Mouse (Mus musculus) embryonic stem cell, embryonic (primary cell): ENCODE measurements around the gene Intu.

Experiments
- CTCF ChIA-PET, 4 experiments: fragments of 300-600 bp in 2 of 4; fragments of 350-600 bp in 2 of 4; sonication (Branson Sonifier 250); formaldehyde crosslinking; loops; one replicate each; lab custom pipeline; 2022; ENCODE audit warnings: inconsistent platforms in 2 of 4; lab: Charles Lee
- POLR2A ChIA-PET, 4 experiments: fragments of 300-600 bp in 2 of 4; fragments of 350-600 bp in 2 of 4; sonication (Branson Sonifier 250); formaldehyde crosslinking; loops; one replicate each; lab custom pipeline; 2022; ENCODE audit warnings: antibody characterized with exemption in 4 of 4, inconsistent platforms in 1 of 4; lab: Charles Lee

Intu gene

GRCm38 (mm10) chr3:40708655-40709054 lies 177.6 kb downstream of the Intu start, which contains the start of gene Slc25a31:
Gene Slc25a31 (plus strand): TSS chr3:40708855.
- ChIA-PET CTCF (no interaction called here), POLR2A (no interaction called here)

DNA sequence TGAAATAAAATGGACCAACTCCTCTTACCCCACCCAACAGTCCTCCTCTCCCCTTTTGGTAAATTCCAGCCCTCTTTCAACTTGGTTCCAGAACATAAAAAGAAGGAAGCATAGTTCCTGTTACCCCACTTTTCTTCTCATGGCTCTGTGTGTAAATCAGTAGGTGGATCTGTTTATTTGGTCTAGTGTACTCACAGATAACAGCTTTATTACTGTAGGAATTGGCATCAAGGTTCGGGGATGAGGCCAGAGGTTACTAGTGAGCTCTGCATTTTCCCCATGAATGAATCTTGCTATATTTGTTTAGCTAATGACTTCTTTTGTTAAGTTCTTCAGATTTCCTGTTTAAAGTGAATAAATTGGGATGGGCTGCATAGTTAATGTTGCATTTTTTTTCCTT lies 185.0 kb downstream of the Intu start:
- ChIA-PET CTCF (interaction anchor here in 1 of 4 experiments (0.6 kb wide), 1 partner anchor 1830 kb away, joined by 3 read pairs; no protein-coding TSS in a partner anchor), POLR2A (no interaction called here)

GRCm38 (mm10) chr3:40719022-40719421 lies 187.9 kb downstream of the Intu start:
- ChIA-PET CTCF (no interaction called here), POLR2A (no interaction called here)

DNA sequence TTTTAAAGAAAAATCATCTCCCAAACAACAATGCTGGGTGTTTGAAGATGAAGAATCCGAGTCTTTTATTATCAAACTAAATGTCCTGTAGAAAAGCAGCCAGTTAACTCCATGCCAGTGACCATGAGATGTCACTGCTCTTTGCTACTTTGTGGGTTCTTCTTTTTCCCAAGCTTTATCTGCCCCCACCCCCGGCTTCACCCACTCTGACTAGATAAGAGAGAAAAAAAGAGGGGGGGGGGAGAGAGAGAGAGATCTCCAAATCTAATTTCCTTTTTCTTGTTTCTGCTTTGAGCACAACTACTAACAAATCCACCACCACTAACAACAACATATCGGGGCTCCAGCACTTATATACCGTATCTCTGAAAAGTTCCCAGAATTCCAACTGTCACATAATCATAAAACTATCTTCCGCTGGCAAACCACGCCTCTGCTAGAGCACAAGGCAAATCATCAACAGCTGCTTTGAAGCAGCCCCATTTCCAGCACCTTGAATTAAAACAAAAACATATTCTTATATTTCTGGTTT lies 207.4 kb downstream of the Intu start:
- ChIA-PET CTCF (no interaction called here), POLR2A (interaction anchor here in 1 of 4 experiments (0.9 kb wide), 1 partner anchor 27 kb away, joined by 3 read pairs; no protein-coding TSS in a partner anchor)

- ChIA-PET CTCF (interaction anchor here in 3 of 4 experiments (0.6 to 0.7 kb wide), 3 partner anchors 13 to 221 kb away, joined by 3 to 9 read pairs (median 3); no protein-coding TSS in a partner anchor), POLR2A (interaction anchor here in 2 of 4 experiments (0.6 to 1.3 kb wide), 5 partner anchors 12 to 225 kb away, joined by 3 to 5 read pairs (median 3); partner anchors contain the start of gene Plk4 (in 1 of the 2))
These were observed 213.1 kb downstream of the Intu start, which contains the start of gene Hspa4l for GRCm38 (mm10) chr3:40744024-40744835. Gene Hspa4l (plus strand): TSS chr3:40744495.

DNA sequence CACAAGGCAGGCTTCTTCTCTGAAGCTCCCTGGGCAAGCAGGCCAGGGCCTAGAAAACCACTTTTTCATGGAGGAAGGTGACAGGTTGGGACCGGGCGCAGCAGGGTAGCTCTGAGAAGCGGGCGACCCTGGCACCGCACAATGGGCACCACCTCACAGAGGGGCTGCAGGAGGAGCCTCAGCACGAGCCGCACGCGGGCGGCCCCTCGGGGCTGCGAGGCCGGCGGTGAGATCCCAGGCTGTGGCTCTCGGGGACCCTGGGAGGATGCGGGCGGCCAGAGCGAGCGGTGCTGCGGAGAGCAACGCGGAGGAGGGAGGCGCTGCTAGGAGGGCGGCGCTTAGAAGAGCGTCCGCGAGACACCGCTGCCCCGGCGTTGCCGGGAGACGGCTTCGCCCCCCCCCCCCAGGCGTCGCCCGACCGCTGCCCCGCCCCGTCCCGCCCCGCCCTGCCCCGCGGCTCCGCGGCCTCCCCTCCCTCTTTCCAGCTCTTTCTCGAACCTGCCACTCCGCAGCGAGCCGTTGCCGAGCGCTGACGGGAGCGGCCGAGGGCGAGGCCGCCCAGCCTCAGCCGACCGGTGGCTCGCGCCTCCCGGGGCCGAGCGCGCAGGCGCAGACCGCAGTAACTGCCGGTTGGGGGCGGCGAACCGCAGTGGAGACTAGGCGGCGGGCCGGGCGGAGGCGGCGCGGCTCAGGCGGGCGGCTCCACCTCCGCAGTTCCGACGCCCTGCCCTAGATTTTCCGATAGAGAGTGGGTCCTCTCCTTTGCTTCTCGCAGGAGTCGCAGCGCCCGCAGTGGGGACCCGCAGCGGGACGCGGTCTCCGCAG lies 214.0 kb downstream of the Intu start:
- ChIA-PET POLR2A (interaction anchor here in 2 of 4 experiments (0.6 to 1.3 kb wide), 5 partner anchors 12 to 224 kb away, joined by 3 to 5 read pairs (median 3); partner anchors contain the start of gene Plk4 (in 1 of the 2)), CTCF (interaction anchor here in 3 of 4 experiments (0.6 to 0.7 kb wide), 3 partner anchors 14 to 221 kb away, joined by 3 to 9 read pairs (median 3); no protein-coding TSS in a partner anchor)

GRCm38 (mm10) chr3:40745661-40746547 lies 214.8 kb downstream of the Intu start:
- CTCF ChIA-PET: no interaction called here
- POLR2A ChIA-PET: interaction anchor here in 2 of 4 experiments (0.5 to 1.3 kb wide), 3 partner anchors 19 to 961 kb away, joined by 3 to 5 read pairs (median 3); no protein-coding TSS in a partner anchor
